Mouse (Mus musculus) gastrocnemius, postnatal 36 days (tissue): ENCODE data around the gene St6gal1. TPM values are rescaled to one million over a fixed set of nuclear protein-coding genes. Genes with fewer than 3 reads are reported as not detected.

Experiments
- DNase-seq, 2 experiments: peaks; one replicate each; pipeline ENCODE4 v3.0.0; 2022
- intact Hi-C: fragments of 180-260 bp; cut with DNase I; formaldehyde crosslinking; loops from one replicate; pipeline ENCODE4 v1.15.1; 2025
- total RNA-seq, 2 experiments: library from RNA; stranded (reverse); gene quantifications; 2 replicates each; pipeline ENCODE4 v1.2.3; 2021

Gene St6gal1
- total RNA-seq, 2 experiments from 2014 or later = 2.4 to 3.2 TPM

DNA sequence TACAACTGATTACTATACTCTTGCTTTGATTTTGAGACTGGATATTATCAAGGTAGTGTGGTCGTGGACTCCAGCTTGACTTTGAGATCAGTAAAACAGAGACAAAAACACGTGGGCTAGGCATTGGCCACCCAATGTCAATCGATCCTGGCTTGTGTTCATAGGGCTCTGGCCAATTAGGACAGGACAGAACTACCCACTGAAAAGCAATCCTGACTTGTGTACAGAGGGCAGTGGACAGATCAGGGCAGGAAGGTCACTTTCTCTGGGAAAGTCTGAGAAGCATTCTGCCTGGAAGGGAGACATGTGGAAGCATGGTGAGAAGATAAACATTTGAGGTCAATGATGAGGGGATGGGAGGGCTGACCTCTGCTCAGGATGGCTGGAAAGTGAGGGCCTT, 69.7 kb downstream of the St6gal1 start:
- DNase-seq = no peak
- intact Hi-C loops = no loop called here

GRCm38 (mm10) chr16:23294747-23295146, 70.2 kb downstream of the St6gal1 start:
- DNase-seq = no peak

DNA sequence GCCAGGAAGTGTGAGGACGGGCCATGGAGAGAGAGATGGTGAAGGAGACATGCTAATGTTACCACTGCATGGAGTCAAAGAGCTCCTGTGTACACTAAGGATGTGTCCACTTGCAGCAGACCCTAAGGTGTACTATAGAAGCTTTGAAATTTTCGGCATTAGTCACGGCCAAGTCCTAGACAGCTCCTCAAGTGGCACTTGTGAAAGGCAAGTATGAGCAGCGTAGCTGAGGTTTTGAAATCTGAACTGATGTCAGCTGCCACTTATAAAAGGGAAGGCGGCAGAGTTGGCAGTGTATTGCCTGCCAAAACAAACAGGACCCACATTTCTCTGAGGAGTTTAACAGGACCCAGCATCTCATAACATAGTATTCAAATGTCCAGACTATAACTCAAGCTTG, 71.2 kb downstream of the St6gal1 start:
- intact Hi-C loops = no loop called here
- no peak for DNase-seq

More at GRCm38 (mm10) chr16:23294747-23295146, 70.2 kb downstream of the St6gal1 start:
- intact Hi-C loops = no loop called here

- intact Hi-C loops = no loop called here
- DNase-seq = no peak
These were observed 72.2 kb downstream of the St6gal1 start for GRCm38 (mm10) chr16:23296721-23297120.

- DNase-seq = no peak
- intact Hi-C loops = no loop called here
These were observed 73.9 kb downstream of the St6gal1 start for GRCm38 (mm10) chr16:23298441-23298840.

- intact Hi-C loops = no loop called here
- DNase-seq = no peak
These were observed 74.4 kb downstream of the St6gal1 start for GRCm38 (mm10) chr16:23298911-23299310.

DNA sequence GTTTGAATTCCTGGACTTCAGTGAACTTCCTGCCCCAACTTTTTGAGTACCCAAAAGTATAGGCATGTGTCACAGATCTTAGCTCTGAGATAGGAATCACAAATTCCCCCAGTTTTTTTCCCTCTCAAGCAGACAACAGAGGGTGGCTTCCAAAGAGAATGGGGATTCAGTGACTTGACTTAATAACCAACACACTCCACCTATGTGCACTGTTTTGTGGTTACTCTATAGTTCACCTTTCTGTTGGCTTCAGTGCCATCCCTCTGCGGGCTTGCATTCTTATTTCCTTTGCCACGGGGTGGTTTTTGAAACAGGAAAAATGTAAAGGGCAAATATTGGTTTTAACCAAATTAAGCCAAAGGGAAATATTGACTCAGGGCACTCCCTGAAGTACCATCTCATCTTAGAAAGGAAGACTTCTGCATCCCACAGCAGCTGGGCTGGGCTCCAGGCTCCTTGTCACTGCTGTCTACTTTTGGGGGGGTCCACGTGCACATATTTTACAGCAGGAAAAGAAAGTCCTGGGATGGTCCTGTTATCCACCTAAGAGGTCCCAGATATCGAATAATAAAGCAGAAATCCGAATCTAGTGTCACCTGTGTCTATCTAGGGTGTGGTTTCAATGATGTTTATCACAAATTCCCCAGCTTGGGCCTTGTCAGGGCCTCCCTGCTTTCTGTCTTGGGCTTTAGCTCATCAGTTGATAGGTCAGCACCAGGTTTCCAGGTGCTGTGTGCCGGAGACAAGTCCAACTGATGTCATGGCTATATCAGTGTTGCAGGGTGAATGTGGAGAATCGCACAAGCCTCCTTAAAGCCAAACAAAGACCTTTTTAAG, 75.6 kb downstream of the St6gal1 start:
- intact Hi-C loops = no loop called here
- DNase-seq = no peak

DNA sequence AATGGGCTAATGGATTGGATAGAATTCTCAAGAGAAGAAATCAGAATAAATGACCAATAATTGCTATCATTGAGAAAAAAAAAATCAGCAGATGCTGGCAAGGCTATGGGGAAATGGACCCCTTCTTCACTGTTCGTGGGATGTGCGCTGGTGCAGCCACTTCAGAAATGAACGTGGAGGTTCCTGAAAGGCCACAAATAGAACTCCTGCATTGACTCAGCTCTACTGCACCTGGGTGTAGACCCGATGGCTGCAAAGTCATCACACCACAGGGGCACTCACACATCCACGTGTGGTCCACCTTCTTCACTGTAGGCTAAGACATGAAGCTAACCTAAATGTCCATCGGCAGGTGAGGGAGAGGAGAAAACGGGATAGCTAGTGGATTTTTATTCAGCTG, 77.2 kb downstream of the St6gal1 start:
- intact Hi-C loops = no loop called here
- DNase-seq = no peak

DNA sequence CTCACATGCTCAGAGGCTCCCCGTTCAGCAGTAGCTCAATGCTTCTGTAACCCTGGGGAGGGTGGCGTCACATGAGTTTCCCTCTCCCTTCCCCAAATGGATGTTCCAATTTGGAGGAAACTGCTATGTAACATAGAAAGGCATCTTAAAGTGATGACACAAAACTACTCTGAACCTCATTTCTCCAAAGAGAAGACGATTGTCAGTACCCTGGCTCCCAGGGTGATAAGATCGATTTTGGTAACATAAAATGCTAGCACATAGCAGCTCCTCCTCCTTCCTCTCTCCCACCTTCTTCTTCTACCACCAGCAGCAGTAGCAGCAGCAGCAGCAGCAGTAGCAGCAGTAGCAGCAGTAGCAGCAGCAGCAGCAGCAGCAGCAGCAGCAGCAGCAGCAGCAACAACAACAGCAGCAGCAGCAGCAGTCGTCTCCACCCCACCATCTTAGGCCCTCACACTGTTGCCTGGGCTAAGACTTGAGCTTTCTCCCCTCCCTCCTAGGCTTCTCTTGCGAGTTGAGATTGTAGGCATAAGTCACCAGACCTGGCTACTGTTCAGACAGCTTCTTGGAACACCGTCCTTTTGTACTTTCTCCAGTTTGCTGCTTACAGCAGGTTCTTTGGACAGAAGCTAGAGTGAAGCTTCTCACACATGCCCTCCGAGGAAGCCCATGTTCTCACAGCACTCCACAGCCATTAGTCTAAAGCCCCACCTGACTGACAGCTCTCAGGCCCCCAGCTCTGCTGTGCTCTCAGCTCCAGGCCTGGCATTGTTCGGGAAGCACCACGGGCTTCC, 81.5 kb downstream of the St6gal1 start:
- no peak for DNase-seq
- intact Hi-C loops = no loop called here

DNA sequence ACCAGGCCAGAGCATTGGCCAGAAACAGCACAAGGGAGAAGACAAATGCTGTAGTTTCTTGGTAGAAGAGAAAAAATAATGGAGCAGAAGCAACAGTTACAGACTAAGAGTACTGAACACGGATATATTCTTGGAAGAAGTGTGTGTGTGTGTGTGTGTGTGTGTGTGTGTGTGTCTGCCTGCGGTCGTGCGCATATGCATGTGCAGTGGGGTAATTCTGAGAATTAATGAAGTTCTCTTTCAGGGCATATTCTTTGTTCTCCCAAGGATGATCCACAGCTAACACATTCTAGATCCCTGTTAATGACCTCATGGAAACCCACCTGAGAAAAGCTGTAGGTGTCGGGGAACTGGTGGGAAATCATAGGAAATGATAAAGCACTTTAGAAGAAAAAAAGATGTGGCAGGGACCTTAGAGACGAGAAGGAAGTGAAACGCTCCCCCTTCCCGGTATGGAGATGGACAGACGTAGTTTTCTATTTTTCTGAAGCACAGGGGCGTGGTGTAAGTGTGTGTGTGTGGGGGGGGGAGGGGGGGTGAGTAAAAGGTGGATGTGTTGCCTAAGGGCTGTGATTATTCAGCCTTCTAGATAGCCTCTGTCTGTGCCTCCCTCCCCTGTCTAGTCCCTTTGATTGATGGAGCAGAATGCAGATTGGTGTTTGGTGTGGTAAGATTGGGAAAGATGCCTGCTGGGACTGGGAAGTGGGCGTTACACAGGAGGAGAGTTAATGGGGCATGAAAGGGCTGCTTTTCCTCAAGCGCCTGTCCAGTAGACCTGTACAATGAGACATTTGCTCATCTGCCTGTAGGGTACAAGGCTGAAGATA, 82.8 kb downstream of the St6gal1 start:
- intact Hi-C loops = no loop called here
- no peak for DNase-seq

DNA sequence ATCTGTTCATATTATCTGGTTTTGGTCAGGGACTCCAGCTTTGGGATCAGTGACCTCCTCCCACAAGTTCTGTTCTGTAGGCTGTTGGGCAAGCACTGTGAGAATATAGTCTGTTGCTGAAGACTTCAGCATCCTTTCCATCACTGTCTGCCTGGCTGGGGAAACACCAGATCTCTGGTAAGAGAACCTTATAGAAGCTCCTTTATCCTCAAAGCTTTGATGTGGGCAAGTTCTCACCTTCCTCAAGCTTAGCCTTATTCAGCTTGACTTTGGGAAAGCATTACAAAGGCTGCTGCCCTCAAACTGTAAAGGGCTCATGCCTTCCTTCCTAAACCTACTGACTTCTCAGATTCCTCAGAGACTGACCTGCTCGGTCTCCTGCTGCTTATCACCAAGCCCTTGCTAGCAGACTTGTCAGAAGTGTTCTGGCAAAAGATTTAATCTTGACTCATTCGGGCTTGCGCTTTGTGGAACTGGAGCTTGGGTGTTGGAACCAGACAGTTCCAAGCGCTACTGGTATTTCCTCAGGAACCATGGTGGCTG, 83.5 kb downstream of the St6gal1 start:
- intact Hi-C loops = no loop called here
- DNase-seq = no peak

DNA sequence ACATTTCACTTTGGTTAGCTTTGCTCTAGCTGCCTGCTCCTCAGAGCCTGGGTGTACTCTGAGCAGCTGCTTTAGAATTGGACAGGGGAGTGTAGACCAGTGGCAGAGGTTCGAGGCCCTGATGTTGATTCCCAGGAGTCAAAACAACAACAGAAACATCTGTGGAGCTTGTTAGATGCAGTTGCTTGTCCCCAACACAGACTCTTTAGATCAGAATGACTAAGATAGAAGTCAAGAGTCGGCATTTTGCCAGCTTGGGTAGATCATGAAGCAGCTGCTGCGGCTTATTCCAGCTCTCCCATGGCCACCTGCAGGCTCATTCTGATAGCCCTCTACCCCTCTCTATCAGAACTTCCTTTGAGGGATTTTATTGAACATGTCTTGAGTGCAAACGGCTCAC, 84.5 kb downstream of the St6gal1 start:
- no peak for DNase-seq
- intact Hi-C loops = no loop called here

- intact Hi-C loops = no loop called here
- DNase-seq = no peak
These were observed 88.1 kb downstream of the St6gal1 start for GRCm38 (mm10) chr16:23312604-23313003.

DNA sequence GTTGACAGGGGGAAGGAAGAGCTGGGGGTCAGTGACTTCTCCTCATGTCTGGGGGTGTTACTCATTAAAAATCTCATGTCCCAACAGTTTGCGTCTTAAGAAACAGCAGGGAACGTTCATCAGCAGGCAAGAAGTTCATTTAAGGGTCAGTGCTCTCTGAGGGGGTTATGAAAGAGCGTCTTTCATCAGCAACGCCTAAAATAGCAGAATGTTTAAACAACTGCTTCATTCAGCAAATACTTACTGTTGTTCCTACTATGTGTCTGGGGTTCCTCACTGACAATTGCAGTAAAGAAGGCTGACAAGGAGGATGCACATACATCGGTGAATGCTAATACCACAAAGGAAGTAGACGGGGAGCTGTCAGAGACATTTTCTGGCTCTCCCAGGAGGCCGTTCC, 90.2 kb downstream of the St6gal1 start:
- intact Hi-C loops = no loop called here
- DNase-seq = no peak

DNA sequence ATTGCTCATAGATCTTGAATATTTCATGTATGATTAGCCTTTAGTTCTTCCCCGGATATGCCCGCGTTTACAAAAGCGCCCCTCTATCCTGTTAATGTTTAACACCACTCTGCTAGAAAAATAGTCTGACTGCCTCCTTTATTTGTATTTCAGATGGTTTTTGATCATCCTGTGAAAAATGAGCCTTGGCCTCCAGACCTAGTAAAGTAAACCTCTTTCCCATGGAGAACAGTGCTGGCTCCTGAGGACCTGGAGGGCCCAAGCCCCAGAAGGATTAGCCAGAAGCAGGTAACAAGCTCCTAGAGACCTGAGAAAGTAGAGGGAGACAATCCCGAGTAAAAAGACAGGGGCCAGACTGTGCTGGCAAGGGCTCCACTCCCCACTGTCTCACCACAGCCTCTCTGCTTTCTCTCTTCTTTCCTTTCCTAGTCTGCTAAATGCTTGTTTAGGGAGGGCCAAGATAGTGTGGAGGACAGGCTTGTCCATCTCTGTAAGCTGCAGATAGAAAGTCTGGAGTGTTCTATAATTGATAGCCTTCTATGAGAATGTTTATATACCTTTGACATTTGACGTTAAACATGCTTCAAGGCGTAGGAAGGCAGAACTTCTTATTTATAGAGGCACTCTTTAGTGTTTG, 93.0 kb downstream of the St6gal1 start:
- intact Hi-C loops = no loop called here
- no peak for DNase-seq

- DNase-seq = no peak
- intact Hi-C loops = no loop called here
These were observed 95.5 kb downstream of the St6gal1 start for GRCm38 (mm10) chr16:23320025-23320424.

DNA sequence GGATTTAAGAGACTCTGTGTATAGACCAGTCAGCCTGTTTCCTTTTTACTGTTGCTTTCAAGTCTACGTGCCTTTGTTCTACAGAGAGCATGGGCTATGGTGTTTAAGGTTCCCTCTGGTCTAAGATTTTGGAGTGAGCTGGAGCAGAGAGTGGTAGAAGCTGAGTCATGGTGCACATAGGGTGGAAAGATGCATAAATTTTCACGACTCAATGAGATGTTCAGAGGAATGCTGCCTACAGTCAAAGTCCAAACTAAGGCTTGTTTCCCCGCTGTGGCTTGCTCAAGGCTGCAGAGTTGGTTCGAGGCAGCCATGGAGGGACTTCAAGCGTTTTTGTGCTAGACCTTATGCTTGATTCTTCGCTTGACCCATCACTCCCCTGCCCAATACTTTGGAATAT, 96.0 kb downstream of the St6gal1 start:
- intact Hi-C loops = no loop called here
- DNase-seq = no peak

DNA sequence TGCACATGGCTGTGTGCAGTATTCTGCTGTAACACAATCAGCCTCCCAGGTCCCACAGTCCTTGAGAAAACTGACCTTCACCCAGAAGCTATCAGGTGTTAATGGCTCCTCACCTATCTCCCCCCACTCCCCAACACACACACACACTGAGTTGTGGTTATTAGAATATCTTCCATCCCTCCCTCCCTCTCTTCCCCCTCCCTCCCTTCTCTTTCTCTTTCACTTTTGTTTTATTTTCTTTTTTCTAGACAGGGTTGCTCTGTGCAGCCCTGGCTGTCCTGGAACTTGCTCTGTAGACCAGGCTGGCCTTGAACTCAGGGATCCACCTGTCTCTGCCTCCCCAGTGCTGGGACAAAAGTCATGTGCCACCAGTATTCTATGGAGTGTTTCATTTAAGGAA, 97.9 kb downstream of the St6gal1 start:
- intact Hi-C loops = no loop called here
- no peak for DNase-seq

DNA sequence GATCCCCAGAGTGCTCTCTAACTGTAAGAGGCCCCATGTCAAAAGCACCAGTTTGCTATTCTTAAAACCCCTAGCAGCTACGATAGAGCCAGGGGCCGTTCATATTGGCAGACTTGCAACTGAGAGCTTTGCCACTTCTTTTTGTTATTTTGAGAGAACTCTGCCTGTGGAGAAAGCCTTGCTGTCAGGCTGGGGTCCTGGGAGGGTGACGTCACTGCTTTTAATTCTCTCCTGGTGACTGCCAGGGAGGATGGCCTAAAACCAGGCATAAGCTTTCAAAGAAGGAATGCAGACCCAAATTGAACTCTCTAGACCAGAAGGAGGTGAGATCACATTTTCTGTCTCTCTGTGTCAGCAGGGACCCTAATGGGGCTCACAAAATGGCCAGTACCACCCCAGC, 99.4 kb downstream of the St6gal1 start:
- intact Hi-C loops = no loop called here
- DNase-seq = no peak
